Mouse (Mus musculus): Measurements from ENCODE around the gene Gm6465.
"Not testable (repeated sequence)": the region's sequence is repeated elsewhere in the genome, so short reads cannot be mapped to it uniquely, and the experiment has no call there.

Gene Gm6465

DNA sequence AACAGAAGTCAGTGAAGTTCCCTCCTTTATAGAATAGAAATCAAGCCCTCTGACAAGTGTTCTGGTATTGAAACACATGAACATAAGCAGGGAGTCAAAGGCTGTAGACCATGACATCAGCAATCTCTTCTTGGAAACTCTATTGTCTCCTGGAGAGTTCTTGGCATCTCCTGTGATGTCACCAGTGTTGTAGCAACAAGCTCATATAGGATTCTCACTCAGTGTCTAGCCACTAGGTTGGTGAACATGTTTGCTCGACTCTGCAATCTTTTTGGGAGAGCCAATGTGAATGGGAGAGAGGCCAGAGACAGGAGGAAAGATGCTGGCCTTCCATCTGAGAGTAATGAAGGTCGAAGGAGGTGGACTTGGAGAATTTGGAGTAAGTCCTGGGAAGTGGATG lies at the start of gene Gm6465:
Gm6465 (plus strand) TSS at position 301 of the 400 bp plus-strand sequence.
- not testable (repeated sequence) for DNase-seq (ENCODE audit: low spot score in 2 of 2)

- not testable (repeated sequence) for DNase-seq (ENCODE audit: low spot score in 2 of 2)
Observed at GRCm38 (mm10) chr5:11845824-11846223, 485 bp downstream of the Gm6465 start.

- DNase-seq (ENCODE audit: low spot score in 2 of 2): not testable (repeated sequence)
Observed at GRCm38 (mm10) chr5:11857909-11858308, 12.6 kb downstream of the Gm6465 start.
